Mouse (Mus musculus) frontal cortex, postnatal 14 days (tissue): Measurements from ENCODE around the gene Klhl11.

ENCODE experiments used
- DNase-seq, 2 experiments: peaks; one replicate each; pipeline ENCODE4 v3.0.0; 2022; ENCODE audit warnings: low spot score in 2 of 2

Gene Klhl11

GRCm38 (mm10) chr11:100471352-100472196, 967 bp downstream of the Klhl11 start:
- peak in 1 of 2 experiments; percentile 12 for DNase-seq

- DNase-seq = no peak
These were observed 6.7 kb downstream of the Klhl11 start for GRCm38 (mm10) chr11:100465833-100466232.

- DNase-seq = no peak
These were observed 7.2 kb downstream of the Klhl11 start for GRCm38 (mm10) chr11:100465229-100465792.

- DNase-seq = no peak
These were observed 9.8 kb downstream of the Klhl11 start for GRCm38 (mm10) chr11:100462699-100463098.

GRCm38 (mm10) chr11:100457711-100458110, 14.8 kb downstream of the Klhl11 start:
- DNase-seq = no peak

- DNase-seq = no peak
These were observed 15.3 kb downstream of the Klhl11 start for GRCm38 (mm10) chr11:100457247-100457646.

GRCm38 (mm10) chr11:100442625-100443024, 29.9 kb downstream of the Klhl11 start:
- DNase-seq = no peak

- no peak for DNase-seq
These were observed 30.7 kb downstream of the Klhl11 start, which contains the start of the genes Nt5c3b and Klhl10 for GRCm38 (mm10) chr11:100441797-100442196. Gene Nt5c3b, minus strand, starts transcription at chr11:100441808. Gene Klhl10, plus strand, starts transcription at chr11:100441917.

- peak; percentile 68 to 71 for DNase-seq
These were observed 31.6 kb downstream of the Klhl11 start for GRCm38 (mm10) chr11:100440691-100441522.

GRCm38 (mm10) chr11:100437901-100438300, 34.6 kb downstream of the Klhl11 start:
- no peak for DNase-seq

GRCm38 (mm10) chr11:100435678-100436246, 36.8 kb downstream of the Klhl11 start:
- DNase-seq = no peak

- DNase-seq = no peak
These were observed 40.5 kb downstream of the Klhl11 start for GRCm38 (mm10) chr11:100432002-100432401.

GRCm38 (mm10) chr11:100430052-100430451, 42.5 kb downstream of the Klhl11 start:
- no peak for DNase-seq

GRCm38 (mm10) chr11:100428612-100429199, 43.8 kb downstream of the Klhl11 start:
- DNase-seq = no peak

GRCm38 (mm10) chr11:100426820-100427219, 45.7 kb downstream of the Klhl11 start:
- no peak for DNase-seq

GRCm38 (mm10) chr11:100425851-100426250, 46.7 kb downstream of the Klhl11 start:
- DNase-seq = peak in 1 of 2 experiments; percentile 60

- DNase-seq = no peak
These were observed 48.7 kb downstream of the Klhl11 start for GRCm38 (mm10) chr11:100423836-100424235.

- no peak for DNase-seq
These were observed 51.0 kb downstream of the Klhl11 start for GRCm38 (mm10) chr11:100421537-100421936.

- DNase-seq = no peak
These were observed 57.4 kb downstream of the Klhl11 start, which contains the start of gene Fkbp10 for GRCm38 (mm10) chr11:100414914-100415822. Gene Fkbp10, plus strand, starts transcription at chr11:100415697.
